Mouse (Mus musculus) left cerebral cortex, postnatal 4 days (tissue): Measurements from ENCODE around the gene Psg22. TPM values are rescaled to one million over a fixed set of nuclear protein-coding genes. Genes with fewer than 3 reads are reported as not detected.

Experiments
- total RNA-seq, 2 experiments: library from RNA; stranded (reverse); gene quantifications; 2 replicates each; pipeline ENCODE4 v1.2.3; 2021

Psg22 gene
- total RNA-seq, 2 experiments from 2014 or later = not detected

Other genes with a start within 250 kb of the Psg22 start
- gene Psg26, start 233.9 kb upstream of the Psg22 start, total RNA-seq = not detected
- gene Psg25, start 185.8 kb upstream of the Psg22 start, total RNA-seq = not detected
- not detected for gene Psg27, start 150.8 kb upstream of the Psg22 start, total RNA-seq
- gene Psg23, start 101.6 kb upstream of the Psg22 start, total RNA-seq = not detected
- gene Psg21, start 61.4 kb upstream of the Psg22 start, total RNA-seq = not detected
- not detected for gene Psg20, start 31.9 kb upstream of the Psg22 start, total RNA-seq
- not detected for gene Psg19, start 80.4 kb downstream of the Psg22 start, total RNA-seq
- not detected for gene Psg17, start 103.5 kb downstream of the Psg22 start, total RNA-seq
- 1 to 10 TPM in 1 of 2 experiments, under 1 TPM in 1; 0.90 to 1.5 TPM for gene Mill2, start 121.9 kb downstream of the Psg22 start, total RNA-seq
- 10 to 100 TPM; 16.1 to 16.8 TPM for gene Pglyrp1, start 153.2 kb downstream of the Psg22 start, total RNA-seq
- gene Ccdc61, start 192.3 kb downstream of the Psg22 start, total RNA-seq = 10 to 100 TPM; 16.0 to 23.3 TPM
- gene Nova2, start 207.8 kb downstream of the Psg22 start, total RNA-seq = 100 to 1,000 TPM; 152 to 154 TPM